Mouse (Mus musculus) liver, embryonic 14.5 days (tissue): ENCODE results near the gene Wdr25. TPM values are rescaled to one million over a fixed set of nuclear protein-coding genes. Genes with fewer than 3 reads are reported as not detected.

Experiments used
- ATAC-seq: fragments of 200-750 bp; cut with Nextera tagmentation; 2 replicates; pipeline ENCODE4 v1.8.0; 2017; ENCODE audit warnings: moderate number of reproducible peaks, mild to moderate bottlenecking, moderate library complexity; ENCODE audit not compliant: insufficient read depth
- DNase-seq, 3 experiments: peaks; one replicate each; pipeline ENCODE4 v3.0.0-alpha.2; 2012 to 2013; ENCODE audit warnings: low read depth in 3 of 3, low spot score in 3 of 3
- H3K27ac ChIP-seq: fragments of 300-500 bp; sonication (generic); 2 replicates; pipeline ENCODE4 v1.5.1; 2014; ENCODE audit warnings: moderate library complexity, mild to moderate bottlenecking, control low read depth, inconsistent platforms
- H3K27me3 ChIP-seq: fragments of 300-500 bp; sonication (generic); 2 replicates; pipeline ENCODE4 v1.6.1; 2014; ENCODE audit warnings: mild to moderate bottlenecking, low read length, moderate library complexity; ENCODE audit not compliant: control insufficient read depth, insufficient read depth
- H3K36me3 ChIP-seq: fragments of 300-500 bp; sonication (generic); replicated peaks from 2 replicates; pipeline ENCODE4 v1.6.1; 2014; ENCODE audit warnings: low read depth; ENCODE audit not compliant: control insufficient read depth, insufficient read depth
- H3K4me1 ChIP-seq, 2 experiments: fragments of 200-500 bp in 1 of 2; fragments of 300-500 bp in 1 of 2; sonication (generic) in 1 of 2; replicated peaks; 2 replicates each; pipeline ENCODE4 v1.6.1; 2012 to 2014; ENCODE audit warnings: antibody characterized with exemption in 1 of 2, inconsistent platforms in 1 of 2, low read length in 1 of 2; ENCODE audit not compliant: control insufficient read depth in 2 of 2, insufficient read depth in 2 of 2
- H3K4me2 ChIP-seq: fragments of 300-500 bp; sonication (generic); 2 replicates; pipeline ENCODE4 v1.6.1; 2014; ENCODE audit warnings: low read depth, mild to moderate bottlenecking, control low read depth, moderate library complexity
- H3K4me3 ChIP-seq, 2 experiments: fragments of 200-500 bp in 1 of 2; fragments of 300-500 bp in 1 of 2; sonication (generic) in 1 of 2; 2 replicates each; pipeline ENCODE4 v1.5.1; 2012 to 2014; ENCODE audit warnings: low read depth in 2 of 2, low read length in 2 of 2, mild to moderate bottlenecking in 2 of 2, control low read depth in 1 of 2, inconsistent platforms in 1 of 2, moderate library complexity in 1 of 2; ENCODE audit not compliant: insufficient read depth in 1 of 2
- H3K9ac ChIP-seq: fragments of 300-500 bp; sonication (generic); replicated peaks from 2 replicates; pipeline ENCODE4 v1.6.1; 2014; ENCODE audit warnings: mild to moderate bottlenecking, control low read depth, moderate library complexity
- H3K9me3 ChIP-seq: fragments of 300-500 bp; sonication (generic); 2 replicates; pipeline ENCODE4 v1.6.1; 2016; ENCODE audit warnings: low read length, mixed read lengths; ENCODE audit not compliant: control insufficient read depth
- CTCF ChIP-seq: IDR thresholded peaks from 2 replicates; pipeline ENCODE4 v1.5.1; 2016; ENCODE audit warnings: antibody characterized with exemption, low read depth, control low read depth
- EP300 ChIP-seq: IDR thresholded peaks from 2 replicates; pipeline ENCODE4 v1.6.1; 2016; ENCODE audit warnings: antibody characterized with exemption, low read depth
- WGBS: fragments of 180-500 bp; shearing (Covaris S2); extraction: QIAGEN DNeasy Blood & Tissue Kit; methylation state at CpG from one replicate; pipeline ENCODE4 v1.1.7; 2014; ENCODE audit not compliant: insufficient replicate concordance; 5-methylcytosine and 5-hydroxymethylcytosine counted together
- polyA plus RNA-seq, 2 experiments: library from polyadenylated mRNA; depleted of rRNA in 1 of 2; stranded (reverse) in 1 of 2; unstranded in 1 of 2; fragments of >200 nt; fragmentation: Nextera tagmentation in 1 of 2; extraction: Ambion mirVana in 1 of 2; gene quantifications; 2 replicates each; pipeline versions ENCODE4 v1.2.1 to v1.2.3; 2012 to 2014

Wdr25 gene
- polyA plus RNA-seq, 2 experiments = 1.2 to 3.7 TPM

- Histone ChIP-seq H3K4me2 (no peak overlapping the region), H3K27ac (no peak overlapping the region), H3K27me3 (no peaks in the 10 kb centered on the region), H3K9ac (no peak overlapping the region), H3K9me3 (no peaks in the 10 kb centered on the region), H3K4me1 (no peaks in the 10 kb centered on the region), H3K36me3 (no peaks in the 10 kb centered on the region), H3K4me3 (no peak overlapping the region)
- ATAC-seq (no peak), DNase-seq (no peak)
- TF ChIP-seq CTCF (no peak), EP300 (no peak)
- 34% methylated on average over 6 of the region's 6 CpGs for WGBS
Observed at GRCm38 (mm10) chr12:108983496-108983895, 90.1 kb downstream of the Wdr25 start.

- WGBS = 63% methylated on average over 8 of the region's 8 CpGs
- Histone ChIP-seq H3K9ac (no peak overlapping the region), H3K4me3 (no peak overlapping the region), H3K27ac (no peak overlapping the region), H3K36me3 (no peaks in the 10 kb centered on the region), H3K4me2 (no peak overlapping the region), H3K9me3 (no peaks in the 10 kb centered on the region), H3K4me1 (no peaks in the 10 kb centered on the region), H3K27me3 (no peaks in the 10 kb centered on the region)
- TF ChIP-seq CTCF (no peak), EP300 (no peak)
- DNase-seq (no peak), ATAC-seq (no peak)
Observed at GRCm38 (mm10) chr12:108984471-108984870, 91.0 kb downstream of the Wdr25 start.

GRCm38 (mm10) chr12:108985025-108985424 is 91.6 kb downstream of the Wdr25 start:
- Histone ChIP-seq H3K36me3 (no peaks in the 10 kb centered on the region), H3K9ac (no peak overlapping the region), H3K4me3 (no peak overlapping the region), H3K9me3 (no peaks in the 10 kb centered on the region), H3K4me1 (no peaks in the 10 kb centered on the region), H3K27ac (no peak overlapping the region), H3K4me2 (no peak overlapping the region), H3K27me3 (no peaks in the 10 kb centered on the region)
- TF ChIP-seq CTCF = no peak
- no peak for TF ChIP-seq EP300
- 67% methylated on average over 6 of the region's 6 CpGs for WGBS
- DNase-seq (no peak), ATAC-seq (no peak)

GRCm38 (mm10) chr12:108987448-108987847 is 94.0 kb downstream of the Wdr25 start:
- no peak overlapping the region for H3K4me2 ChIP-seq
- ATAC-seq = no peak
- H3K27ac ChIP-seq = no peak overlapping the region
- no peaks in the 10 kb centered on the region for H3K4me1 ChIP-seq
- DNase-seq = no peak
- TF ChIP-seq CTCF = no peak
- TF ChIP-seq EP300 = no peak
- no peak overlapping the region for H3K4me3 ChIP-seq
- 81% methylated on average over 9 of the region's 9 CpGs for WGBS
- no peaks in the 10 kb centered on the region for H3K27me3 ChIP-seq
- H3K9ac ChIP-seq = no peak overlapping the region
- H3K36me3 ChIP-seq = no peaks in the 10 kb centered on the region
- H3K9me3 ChIP-seq = no peaks in the 10 kb centered on the region

GRCm38 (mm10) chr12:108990425-108990824 is 97.0 kb downstream of the Wdr25 start:
- WGBS = 18% methylated on average over 9 of the region's 9 CpGs
- TF ChIP-seq CTCF (no peak), EP300 (no peak)
- ATAC-seq = no peak
- Histone ChIP-seq H3K9ac (no peak overlapping the region), H3K4me1 (no peaks in the 10 kb centered on the region), H3K27ac (no peak overlapping the region), H3K4me3 (no peak overlapping the region), H3K36me3 (no peaks in the 10 kb centered on the region), H3K27me3 (no peaks in the 10 kb centered on the region; the same call in 1 of the 2 replicates), H3K9me3 (no peaks in the 10 kb centered on the region), H3K4me2 (no peak overlapping the region)
- no peak for DNase-seq

GRCm38 (mm10) chr12:108993046-108993445 is 99.6 kb downstream of the Wdr25 start:
- Histone ChIP-seq H3K27ac (no peak overlapping the region), H3K4me1 (no peaks in the 10 kb centered on the region), H3K4me2 (no peak overlapping the region), H3K27me3 (no peaks in the 10 kb centered on the region; the same call in 1 of the 2 replicates), H3K36me3 (no peaks in the 10 kb centered on the region), H3K4me3 (no peak overlapping the region), H3K9me3 (no peaks in the 10 kb centered on the region), H3K9ac (no peak overlapping the region)
- no peak for DNase-seq
- TF ChIP-seq CTCF (no peak), EP300 (no peak)
- WGBS = 52% methylated on average over 2 of the region's 2 CpGs
- ATAC-seq = no peak
